Mouse (Mus musculus) heart, adult 2 months (tissue): ENCODE measurements around the gene Lonrf3.

Experiments
- CTCF ChIP-seq: fragments of 200-600 bp; IDR thresholded peaks from 2 replicates; pipeline ENCODE4 v1.8.1; 2022; ENCODE audit warnings: antibody characterized with exemption, mild to moderate bottlenecking, moderate library complexity
- EP300 ChIP-seq: fragments of 200-500 bp; IDR thresholded peaks from 2 replicates; pipeline ENCODE4 v1.6.1; 2011; ENCODE audit warnings: low read depth, low read length, control low read depth; ENCODE audit not compliant: insufficient read depth

DNA sequence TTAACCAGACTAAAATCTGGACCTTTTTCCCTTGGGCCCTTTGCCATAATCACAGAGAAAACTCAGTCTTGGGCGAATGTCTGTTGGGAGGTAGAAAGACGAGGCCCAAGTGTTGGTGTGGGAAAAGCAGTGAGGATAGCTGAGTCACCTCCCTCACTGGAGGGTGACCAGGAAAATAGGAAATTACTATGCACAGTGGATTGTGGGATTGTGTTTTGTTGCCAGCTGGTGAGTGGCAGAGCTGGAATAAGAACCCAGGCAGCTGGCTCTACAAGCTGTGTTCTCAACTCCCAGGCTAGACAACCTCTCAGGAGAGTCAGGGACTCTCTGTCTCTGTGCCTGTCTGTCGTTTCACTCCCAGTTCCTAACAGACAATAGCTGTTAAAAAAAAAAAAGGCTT is 61.8 kb downstream of the Lonrf3 start:
- no peak for TF ChIP-seq CTCF
- TF ChIP-seq EP300: no peak
